In the genomic region with DNA sequence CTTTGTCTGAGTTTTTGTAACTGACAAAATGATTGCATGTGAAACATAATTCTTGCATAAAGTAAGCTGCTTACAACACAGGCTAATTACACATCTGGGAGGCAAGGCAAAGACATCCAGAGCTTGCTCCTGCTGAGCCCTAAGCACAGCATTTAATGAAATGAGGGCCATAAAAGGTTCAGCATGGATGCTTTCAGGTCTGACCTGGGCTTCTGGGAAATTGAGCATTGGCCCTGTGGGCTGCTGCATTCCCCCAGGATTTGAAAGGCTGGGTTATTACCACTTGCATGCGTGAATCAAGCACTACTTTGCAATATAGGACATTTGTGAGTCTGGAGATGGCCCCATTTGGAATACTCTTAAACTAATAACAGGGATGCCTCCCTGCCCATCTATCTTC, we compare ENCODE assay signal across 15 mouse cellular contexts.
"Had no signal": no experiment of that assay in that cellular context is flagged by ENCODE, and none has a peak within 500 bp of the region (broad histone marks: within the 10 kb centered on the region; RNA-seq: fewer than 3 reads in every experiment).

No protein-coding gene starts in this region.

- H3K27ac ChIP-seq: kidney, embryonic 15.5 days; liver, embryonic 13.5 days; lung, embryonic 15.5 days; midbrain, embryonic 10.5 days; midbrain, embryonic 15.5 days; stomach, embryonic 15.5 days had no signal

- H3K36me3 ChIP-seq: kidney, embryonic 15.5 days; liver, embryonic 13.5 days; lung, embryonic 15.5 days; midbrain, embryonic 10.5 days; midbrain, embryonic 15.5 days; stomach, embryonic 15.5 days had no signal

- H3K4me2 ChIP-seq: kidney, embryonic 15.5 days; liver, embryonic 13.5 days; lung, embryonic 15.5 days; midbrain, embryonic 15.5 days; stomach, embryonic 15.5 days had no signal

- H3K4me1 ChIP-seq: kidney, embryonic 15.5 days; liver, embryonic 13.5 days; stomach, embryonic 15.5 days had no signal

- H3K27me3 ChIP-seq: kidney, embryonic 15.5 days; liver, embryonic 13.5 days; lung, embryonic 15.5 days; midbrain, embryonic 15.5 days; stomach, embryonic 15.5 days had no signal

- ATAC-seq: liver, postnatal 0 days; midbrain, embryonic 15.5 days had no signal

- H3K9ac ChIP-seq: kidney, embryonic 15.5 days; liver, embryonic 13.5 days; liver, postnatal 0 days; lung, embryonic 15.5 days; midbrain, embryonic 15.5 days; stomach, embryonic 15.5 days had no signal

- H3K9me3 ChIP-seq: kidney, embryonic 15.5 days; liver, embryonic 13.5 days; lung, embryonic 15.5 days; midbrain, embryonic 15.5 days; stomach, embryonic 15.5 days had no signal

- H3K4me3 ChIP-seq: kidney, embryonic 15.5 days; liver, embryonic 13.5 days; lung, embryonic 15.5 days; midbrain, embryonic 10.5 days; midbrain, embryonic 15.5 days; stomach, embryonic 15.5 days had no signal

- DNase-seq: kidney, adult 2 months; kidney, postnatal 14 days; left cerebral cortex, postnatal 4 days; liver; liver, embryonic 13.5 days; liver, postnatal 0 days; lung, postnatal 14 days; right cerebral cortex, postnatal 14 days; thymus, adult 2 months; thymus, postnatal 25 days had no signal
